Mouse (Mus musculus): ENCODE results near the gene St6galnac3. TPM values are rescaled to one million over a fixed set of nuclear protein-coding genes. Genes with fewer than 3 reads are reported as not detected.

The St6galnac3 gene
- total RNA-seq, 2 experiments from 2014 or later = 25.9 to 27.4 TPM

DNA sequence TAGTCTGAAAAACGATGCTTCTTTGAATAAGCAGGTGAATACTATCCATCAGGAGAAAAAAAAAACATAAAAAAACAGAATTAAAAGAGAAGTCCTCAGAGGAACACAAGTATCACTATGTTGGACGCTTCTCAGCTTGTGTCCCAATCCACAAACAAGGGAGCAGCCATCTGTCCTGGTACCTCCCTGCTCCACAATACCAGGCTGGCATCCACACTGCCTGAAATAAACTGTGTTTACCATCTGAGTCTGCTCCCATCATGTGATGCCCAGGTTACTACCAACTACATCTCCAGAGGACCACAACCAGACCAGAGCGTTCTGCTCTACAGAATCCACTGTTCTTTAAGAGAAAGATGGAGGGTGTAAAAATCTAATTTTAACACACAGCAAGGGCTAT, 118.6 kb downstream of the St6galnac3 start:
- H3K4me3 ChIP-seq = no peak overlapping the region
- peak overlapping the region; percentile 88 for H3K27ac ChIP-seq
- DNase-seq (ENCODE audit: low spot score in 2 of 2) = peak; percentile 44 to 69
- TF ChIP-seq CTCF (conservative IDR thresholded peaks at IDR 0.05) = no peak

DNA sequence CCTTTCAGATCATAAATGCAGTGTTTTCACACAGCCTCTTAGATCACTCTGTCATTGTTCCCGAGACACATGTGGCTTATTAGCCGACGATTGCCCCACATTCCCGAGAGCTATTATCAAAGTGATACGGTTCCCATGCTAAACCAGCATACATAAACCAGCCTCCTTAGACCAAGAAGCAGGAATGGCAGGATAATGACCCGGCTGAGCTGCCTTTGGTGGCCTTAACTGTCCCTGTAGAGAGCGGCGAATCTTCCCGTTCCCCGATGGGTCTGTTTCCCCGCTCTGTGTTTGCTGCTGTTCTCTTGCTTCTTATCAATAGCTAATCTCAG, 119.2 kb downstream of the St6galnac3 start:
- peak overlapping the region; percentile 88 for H3K27ac ChIP-seq
- DNase-seq (ENCODE audit: low spot score in 2 of 2) = no peak
- TF ChIP-seq CTCF (conservative IDR thresholded peaks at IDR 0.05) = no peak
- H3K4me3 ChIP-seq = no peak overlapping the region

DNA sequence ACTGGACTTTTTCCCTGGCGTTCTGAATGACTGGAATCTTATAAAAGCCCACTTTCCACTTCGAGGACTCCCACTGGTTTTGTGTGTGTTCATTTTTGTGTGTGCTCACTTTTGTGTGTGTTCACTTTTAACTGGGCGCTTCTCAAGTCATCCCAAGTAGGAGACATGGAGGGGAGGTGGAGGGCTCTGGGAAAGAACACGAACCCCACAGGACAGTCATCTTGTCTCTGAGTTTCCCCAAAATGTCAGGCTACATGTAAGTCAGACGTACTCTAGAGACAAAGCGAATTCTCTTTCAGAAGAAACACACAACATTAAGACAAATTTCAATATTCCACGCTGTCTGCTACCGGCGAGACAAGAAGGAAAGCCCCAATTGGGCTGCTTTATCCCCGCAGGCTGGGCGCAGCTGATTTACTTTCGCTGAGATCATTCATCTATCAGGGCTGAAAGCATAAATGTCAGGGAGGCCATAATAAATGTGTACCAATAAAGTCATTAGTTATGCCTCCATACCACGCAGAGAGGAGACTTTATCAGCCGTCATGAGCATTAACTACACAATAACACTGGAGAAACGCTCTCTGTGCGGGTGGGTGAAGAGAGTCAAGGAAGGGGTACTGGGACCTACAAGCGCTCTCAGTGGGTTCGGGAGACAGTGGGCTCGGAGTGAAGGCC, 119.7 kb downstream of the St6galnac3 start:
- Histone ChIP-seq H3K27ac (peak overlapping the region; percentile 88), H3K4me3 (no peak overlapping the region)
- TF ChIP-seq CTCF (conservative IDR thresholded peaks at IDR 0.05) = no peak
- no peak for DNase-seq (ENCODE audit: low spot score in 2 of 2)

DNA sequence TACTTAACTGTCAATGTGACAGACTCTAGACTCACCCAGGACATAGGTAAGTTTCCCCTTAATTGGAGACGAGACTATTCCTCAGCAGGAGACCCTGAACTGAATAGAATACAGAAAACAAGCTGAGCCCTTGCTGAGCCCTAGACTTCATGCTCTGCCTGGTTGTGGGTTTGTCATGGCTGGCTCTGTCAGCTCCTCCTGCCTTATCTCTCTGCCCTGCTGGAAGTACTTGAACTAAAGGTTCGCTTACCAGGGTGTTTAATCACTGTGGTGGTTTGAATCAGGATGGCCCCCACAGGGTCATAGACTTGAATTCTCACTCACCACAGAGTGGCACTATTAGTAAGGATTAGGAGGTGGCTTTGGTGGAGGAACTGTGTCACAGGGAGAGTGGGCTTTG, 125.8 kb downstream of the St6galnac3 start:
- DNase-seq (ENCODE audit: low spot score in 2 of 2) = no peak
- Histone ChIP-seq H3K27ac (peak overlapping the region; percentile 94), H3K4me3 (no peak overlapping the region)
- TF ChIP-seq CTCF (conservative IDR thresholded peaks at IDR 0.05) = no peak

DNA sequence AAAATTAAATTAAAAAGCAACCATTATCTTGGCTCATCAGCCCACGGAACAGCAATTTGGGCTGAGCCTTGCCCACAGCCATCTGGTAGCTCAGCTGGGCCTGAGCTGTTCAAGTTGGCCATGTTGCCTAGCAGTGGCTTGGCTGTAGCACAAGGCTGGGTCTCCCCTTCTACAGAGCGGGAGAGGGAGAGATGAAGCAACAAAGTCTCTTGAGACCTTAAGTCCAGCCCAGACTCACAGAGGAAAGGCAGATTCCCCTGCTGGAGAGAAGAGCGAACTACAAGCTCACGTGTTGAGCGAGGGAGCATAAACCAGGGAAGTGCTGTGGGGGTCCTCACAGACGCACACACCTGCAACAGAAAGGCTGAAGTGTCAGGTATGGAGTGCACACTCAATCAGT, 126.3 kb downstream of the St6galnac3 start:
- Histone ChIP-seq H3K4me3 (no peak overlapping the region), H3K27ac (peak overlapping the region; percentile 94)
- peak; percentile 65 to 67 for DNase-seq (ENCODE audit: low spot score in 2 of 2)
- peak; percentile 74 for TF ChIP-seq CTCF (conservative IDR thresholded peaks at IDR 0.05)

DNA sequence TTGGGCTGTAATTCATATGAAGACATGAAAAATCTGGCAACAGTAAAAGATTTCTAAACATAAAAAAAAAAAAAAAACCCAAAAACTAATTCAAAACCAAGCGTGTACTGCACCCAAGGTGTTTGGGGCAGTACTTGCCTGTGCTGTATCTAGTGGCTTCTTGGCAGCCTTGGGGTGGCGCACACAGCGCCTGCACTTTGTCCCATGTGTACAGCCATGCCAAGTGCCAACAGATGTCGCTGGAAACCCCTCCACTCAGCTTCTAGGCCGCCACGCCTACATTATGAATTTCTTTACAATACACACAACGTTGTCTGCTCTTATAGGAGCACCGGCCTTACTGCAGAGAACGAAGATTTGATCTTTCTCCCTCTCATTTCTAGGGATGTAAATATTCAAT, 130.4 kb downstream of the St6galnac3 start:
- TF ChIP-seq CTCF (conservative IDR thresholded peaks at IDR 0.05) = no peak
- no peak overlapping the region for H3K4me3 ChIP-seq
- H3K27ac ChIP-seq = peak overlapping the region; percentile 69
- DNase-seq (ENCODE audit: low spot score in 2 of 2) = no peak

DNA sequence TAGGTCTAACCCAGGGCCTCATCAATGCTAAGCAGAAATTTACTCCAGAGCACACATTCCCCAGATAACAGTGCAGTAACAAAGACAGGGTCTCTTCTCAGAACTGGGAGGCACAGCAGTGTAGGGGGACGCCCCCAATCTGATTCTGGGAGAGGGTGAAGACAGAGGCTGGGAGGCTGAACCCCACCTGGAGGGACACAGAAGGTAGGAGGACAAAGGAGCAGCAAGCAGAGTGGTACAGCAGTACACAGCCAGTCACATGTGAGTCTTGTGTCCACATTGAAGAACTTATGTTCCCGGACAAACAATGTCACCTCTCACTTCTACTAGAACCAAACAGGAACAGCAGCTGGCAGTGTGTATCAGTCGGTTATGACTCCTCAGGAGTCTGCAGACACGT, 131.0 kb downstream of the St6galnac3 start:
- Histone ChIP-seq H3K4me3 (no peak overlapping the region), H3K27ac (peak overlapping the region; percentile 69)
- no peak for DNase-seq (ENCODE audit: low spot score in 2 of 2)
- TF ChIP-seq CTCF (conservative IDR thresholded peaks at IDR 0.05) = no peak

DNA sequence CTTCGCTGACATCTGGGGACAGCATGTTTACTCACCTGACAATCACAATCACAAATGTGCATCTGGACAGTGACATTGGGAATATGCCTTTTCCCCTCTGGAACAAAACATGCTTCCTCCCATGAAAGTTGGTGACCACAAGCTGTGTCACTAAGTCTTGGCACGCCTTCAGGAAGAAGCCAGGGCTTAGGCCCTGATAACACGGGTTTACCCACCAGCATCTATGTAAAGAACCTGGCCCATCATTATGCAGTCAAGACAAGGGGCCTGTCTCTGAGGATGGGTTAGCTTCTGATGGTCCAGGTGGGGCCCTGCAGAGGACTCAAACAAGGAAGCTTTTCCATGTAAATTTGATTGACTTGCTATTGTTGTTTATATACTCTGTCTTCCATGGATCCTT, 131.9 kb downstream of the St6galnac3 start:
- no peak for DNase-seq (ENCODE audit: low spot score in 2 of 2)
- Histone ChIP-seq H3K27ac (peak overlapping the region; percentile 69), H3K4me3 (no peak overlapping the region)
- TF ChIP-seq CTCF (conservative IDR thresholded peaks at IDR 0.05) = no peak

DNA sequence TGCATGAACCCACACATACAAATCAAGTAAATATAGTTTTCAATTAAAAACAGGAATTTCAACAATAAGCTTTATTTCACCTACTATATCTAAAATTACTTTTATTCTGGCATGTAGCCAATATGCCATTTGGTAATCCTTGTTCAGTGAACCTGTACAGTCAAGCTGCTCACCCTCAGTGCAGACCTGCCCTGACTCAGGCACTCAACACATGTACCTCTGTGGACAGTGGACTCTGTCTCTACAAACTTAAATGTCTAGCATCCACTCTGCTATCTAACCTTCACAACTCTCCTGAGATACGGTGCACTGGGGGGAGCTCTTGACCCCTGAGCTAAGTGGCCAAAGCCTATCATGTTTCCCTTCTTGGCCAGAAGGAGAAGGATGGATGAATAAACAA, 137.4 kb downstream of the St6galnac3 start:
- no peak overlapping the region for H3K4me3 ChIP-seq
- no peak for TF ChIP-seq CTCF (conservative IDR thresholded peaks at IDR 0.05)

DNA sequence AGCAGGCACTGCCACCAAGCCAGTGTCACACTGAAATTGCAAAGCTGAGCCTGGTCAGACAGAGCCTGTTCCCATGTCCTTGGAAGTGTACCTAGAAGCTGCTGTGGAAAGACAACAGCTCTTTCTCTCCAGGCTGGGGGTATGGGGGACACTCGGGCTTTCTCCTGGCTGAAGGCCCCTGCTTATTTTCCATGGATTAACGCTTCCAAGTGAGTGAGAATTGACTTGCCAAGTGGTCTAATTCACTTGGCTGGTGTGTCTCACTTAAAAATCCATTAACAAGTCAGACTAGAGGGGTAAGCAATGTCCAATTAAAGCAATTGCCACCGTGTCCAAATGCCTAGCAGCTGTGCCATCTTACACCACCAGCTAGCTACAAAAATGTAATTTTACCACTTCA, 140.1 kb downstream of the St6galnac3 start:
- no peak for TF ChIP-seq CTCF (conservative IDR thresholded peaks at IDR 0.05)
- no peak for DNase-seq (ENCODE audit: low spot score in 2 of 2)
- no peak overlapping the region for H3K4me3 ChIP-seq
- H3K27ac ChIP-seq = peak overlapping the region; percentile 77

More for the DNA sequence above, 137.4 kb downstream of the St6galnac3 start:
- no peak for DNase-seq (ENCODE audit: low spot score in 2 of 2)
- peak overlapping the region; percentile 63 for H3K27ac ChIP-seq

DNA sequence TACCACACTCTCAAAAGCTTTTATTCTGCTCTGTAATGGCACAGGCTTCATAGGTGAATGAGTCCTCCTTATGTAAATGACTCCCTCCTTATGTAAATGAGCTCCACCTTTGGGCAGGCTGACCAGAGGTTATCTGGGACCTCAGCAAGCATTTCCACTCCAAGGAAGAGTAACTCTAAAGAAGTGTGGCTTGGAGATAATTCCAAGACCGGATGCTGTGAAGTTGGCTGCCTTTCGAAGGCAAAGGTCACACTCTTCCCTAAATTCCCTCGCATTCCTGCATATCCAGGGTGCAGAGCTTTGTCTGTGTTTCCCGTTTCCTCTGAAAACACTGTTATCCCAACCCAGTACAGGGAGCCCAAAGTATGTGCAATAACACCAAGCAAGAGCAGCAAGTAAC, 142.9 kb downstream of the St6galnac3 start:
- no peak for DNase-seq (ENCODE audit: low spot score in 2 of 2)
- TF ChIP-seq CTCF (conservative IDR thresholded peaks at IDR 0.05) = no peak
- Histone ChIP-seq H3K27ac (peak overlapping the region; percentile 82), H3K4me3 (no peak overlapping the region)

DNA sequence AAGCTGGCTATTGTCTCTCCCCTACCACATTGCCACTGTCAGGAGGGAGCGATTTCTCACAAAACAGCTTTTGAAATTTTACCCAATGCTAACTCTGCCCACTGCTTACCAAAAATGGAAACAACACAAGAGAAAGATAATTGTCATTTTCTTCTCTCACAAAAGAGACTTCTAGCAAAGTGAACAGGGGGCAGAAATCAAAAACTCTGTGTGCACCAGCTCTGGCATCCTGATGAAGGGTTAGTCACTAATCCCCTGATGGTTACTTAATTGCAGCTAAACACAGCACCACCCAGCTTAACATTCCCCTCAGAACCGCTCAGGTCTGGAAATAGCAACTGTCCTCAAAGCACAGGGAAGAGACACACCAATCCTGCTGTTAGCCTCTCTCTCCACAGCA, 144.3 kb downstream of the St6galnac3 start:
- peak; percentile 32 to 48 for DNase-seq (ENCODE audit: low spot score in 2 of 2)
- TF ChIP-seq CTCF (conservative IDR thresholded peaks at IDR 0.05) = no peak
- H3K27ac ChIP-seq = peak overlapping the region; percentile 96
- peak overlapping the region; percentile 47; the same call in 1 of the 2 replicates for H3K4me3 ChIP-seq

DNA sequence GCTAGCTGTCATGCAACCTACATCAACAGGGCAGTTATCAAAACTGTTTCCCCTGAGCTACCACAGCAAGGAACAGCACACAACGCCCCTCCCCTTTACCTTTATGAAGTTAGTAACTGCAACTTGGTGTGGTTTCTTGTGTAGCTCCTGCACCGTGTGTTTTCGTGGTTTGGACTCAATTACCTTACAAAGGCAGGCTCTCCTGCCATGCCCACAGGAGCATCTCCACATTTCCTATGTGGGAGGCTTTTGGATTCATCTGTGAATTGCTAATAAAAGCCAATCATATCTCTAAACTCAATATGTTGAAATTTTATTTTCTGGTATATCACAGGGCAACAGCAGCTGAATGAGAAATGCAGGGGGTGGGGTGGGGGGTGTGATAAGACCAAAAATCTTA, 144.8 kb downstream of the St6galnac3 start:
- peak in 1 of 2 experiments; percentile 46 for DNase-seq (ENCODE audit: low spot score in 2 of 2)
- peak overlapping the region; percentile 96 for H3K27ac ChIP-seq
- no peak for TF ChIP-seq CTCF (conservative IDR thresholded peaks at IDR 0.05)
- H3K4me3 ChIP-seq = peak overlapping the region; percentile 47

DNA sequence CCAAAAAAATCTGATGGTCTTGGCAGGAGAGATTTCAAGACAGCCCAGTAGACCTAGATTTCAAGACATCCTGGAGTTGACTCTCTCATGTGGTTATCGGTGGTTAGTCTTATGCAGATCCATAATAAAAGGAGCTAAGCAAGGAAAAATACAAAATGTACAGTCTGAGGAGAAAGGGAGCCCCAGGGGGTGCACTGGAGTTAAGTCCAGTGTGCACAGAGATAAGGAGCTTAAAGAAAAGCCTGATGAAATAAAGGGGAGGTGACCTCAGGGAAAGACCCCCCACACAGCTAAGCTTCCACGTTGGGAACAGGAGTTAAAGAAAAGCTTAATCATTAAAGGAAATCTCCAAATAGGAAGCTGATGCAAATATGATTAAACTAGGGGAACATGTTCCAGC, 147.7 kb downstream of the St6galnac3 start:
- TF ChIP-seq CTCF (conservative IDR thresholded peaks at IDR 0.05) = no peak
- no peak for DNase-seq (ENCODE audit: low spot score in 2 of 2)
- Histone ChIP-seq H3K27ac (peak overlapping the region; percentile 28; the same call in 1 of the 2 replicates), H3K4me3 (no peak overlapping the region)

All from layer of hippocampus, adult 2 months (tissue).